Mouse (Mus musculus) small intestine, adult 2 months (tissue): Measurements from ENCODE around the gene Taok3.
A peak's percentile ranks its signal among the peaks of the same experiment; 100 is the strongest.

ENCODE experiments used
- CTCF ChIP-seq: fragments of 200-500 bp; IDR thresholded peaks from 2 replicates; pipeline ENCODE4 v1.5.1; 2012; ENCODE audit warnings: low read depth, mild to moderate bottlenecking, control low read depth, inconsistent platforms, low read length, moderate library complexity, mixed read lengths; ENCODE audit not compliant: insufficient replicate concordance, insufficient read length; ENCODE audit errors: extremely low read depth
- POLR2A ChIP-seq: fragments of 200-500 bp; IDR thresholded peaks from 2 replicates; pipeline ENCODE4 v1.6.1; 2012; ENCODE audit warnings: low read depth, mild to moderate bottlenecking, control low read depth, inconsistent platforms, low read length, moderate library complexity

DNA sequence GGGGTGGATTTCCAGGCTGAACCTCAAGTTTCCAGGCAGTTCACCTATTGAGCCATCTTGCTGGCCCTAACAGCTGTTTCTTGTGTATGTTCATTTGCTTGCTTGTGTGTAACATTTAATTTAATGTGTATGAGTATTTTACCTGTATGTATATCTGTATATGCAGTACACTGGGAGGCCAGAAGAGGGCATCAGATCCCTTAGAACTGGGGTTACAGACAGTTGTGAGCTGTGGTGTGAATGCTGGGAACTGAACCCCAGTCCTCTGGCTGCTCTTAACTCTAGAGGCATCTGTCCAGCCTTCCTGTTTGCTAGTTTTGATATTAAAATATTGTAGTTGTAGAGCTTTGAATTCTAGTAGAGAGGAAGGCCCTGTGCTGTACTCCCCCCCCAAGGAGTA, 33.0 kb downstream of the Taok3 start:
- TF ChIP-seq CTCF, result peak; percentile 28; the same call in 1 of the 2 replicates
- TF ChIP-seq POLR2A, result no peak
